25 mouse cellular contexts compared by ENCODE assay signal in the genomic region with DNA sequence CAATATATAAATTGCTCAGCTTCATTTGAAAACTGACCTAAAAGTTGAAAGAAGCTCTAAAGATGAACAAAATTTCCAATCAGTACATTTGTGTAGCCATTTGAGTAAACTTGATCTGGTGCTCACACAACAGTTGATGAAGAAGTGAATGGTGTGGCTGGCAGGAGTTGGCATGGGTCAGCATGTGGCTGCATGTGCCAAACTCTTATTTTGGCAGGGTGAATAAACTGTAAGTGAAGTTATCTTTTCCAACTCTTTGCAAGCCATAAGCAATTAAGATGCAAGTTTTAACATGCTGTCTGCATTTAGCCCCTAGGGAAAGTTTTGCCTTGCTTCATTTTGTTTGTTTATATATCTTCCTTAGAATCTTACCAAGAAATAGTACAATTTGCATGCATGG.
DNase-seq lines count a peak whose midpoint lies in the region; ATAC-seq and TF ChIP-seq lines count a peak whose summit lies in the region.
"Had no signal": no experiment of that assay in that cellular context is flagged by ENCODE, and none has a peak within 500 bp of the region (broad histone marks: within the 10 kb centered on the region; RNA-seq: fewer than 3 reads in every experiment).

No protein-coding gene starts in this region.

- no peaks in the 10 kb centered on the region for H3K4me1 ChIP-seq in embryonic facial prominence, embryonic 14.5 days (ENCODE audit: control insufficient read depth, insufficient read depth, low read length)
- no peaks in the 10 kb centered on the region for H3K4me1 ChIP-seq in embryonic facial prominence, embryonic 10.5 days
- peaks cover 9% of the 10 kb centered on the region; the same call in 1 of the 2 replicates for H3K4me1 ChIP-seq in lung, embryonic 14.5 days (ENCODE audit: insufficient read depth)
- H3K4me1 ChIP-seq in lung, postnatal 0 days (ENCODE audit: insufficient read depth, low read depth, low read length), result no peaks in the 10 kb centered on the region
- H3K4me1 ChIP-seq: embryonic facial prominence, embryonic 12.5 days; forebrain, embryonic 12.5 days; forebrain, embryonic 15.5 days; hindbrain, embryonic 12.5 days; hindbrain, embryonic 15.5 days had no signal

- no peaks in the 10 kb centered on the region for H3K9me3 ChIP-seq in embryonic facial prominence, embryonic 14.5 days (ENCODE audit: control insufficient read depth, low read length)
- no peaks in the 10 kb centered on the region for H3K9me3 ChIP-seq in embryonic facial prominence, embryonic 10.5 days
- H3K9me3 ChIP-seq in lung, embryonic 14.5 days (ENCODE audit: low read depth, low read length), result no peaks in the 10 kb centered on the region
- no peaks in the 10 kb centered on the region for H3K9me3 ChIP-seq in lung, postnatal 0 days (ENCODE audit: low read length)
- H3K9me3 ChIP-seq: embryonic facial prominence, embryonic 12.5 days; forebrain, embryonic 12.5 days; forebrain, embryonic 15.5 days; hindbrain, embryonic 12.5 days; hindbrain, embryonic 15.5 days had no signal

- no peak overlapping the region for H3K4me3 ChIP-seq in embryonic facial prominence, embryonic 14.5 days (ENCODE audit: low read depth, low read length)
- H3K4me3 ChIP-seq in embryonic facial prominence, embryonic 10.5 days, result no peak overlapping the region
- no peak overlapping the region for H3K4me3 ChIP-seq in lung, embryonic 14.5 days (ENCODE audit: low read depth, low read length)
- H3K4me3 ChIP-seq in lung, postnatal 0 days (ENCODE audit: low read depth, low read length), result no peak overlapping the region
- H3K4me3 ChIP-seq: embryonic facial prominence, embryonic 12.5 days; erythroblast, embryonic 14.5 days; forebrain, embryonic 12.5 days; forebrain, embryonic 15.5 days; hindbrain, embryonic 12.5 days; hindbrain, embryonic 15.5 days had no signal

- no peak for TF ChIP-seq EP300 in lung, postnatal 0 days (IDR thresholded peaks at IDR 0.05)

- H3K27me3 ChIP-seq in embryonic facial prominence, embryonic 14.5 days (replicated peaks; ENCODE audit: control insufficient read depth, insufficient read depth, low read length), result no peaks in the 10 kb centered on the region
- H3K27me3 ChIP-seq in embryonic facial prominence, embryonic 10.5 days (replicated peaks; ENCODE audit: low read depth, poor library complexity, severe bottlenecking), result no peaks in the 10 kb centered on the region
- no peaks in the 10 kb centered on the region for H3K27me3 ChIP-seq in lung, embryonic 14.5 days (ENCODE audit: insufficient read depth, low read length)
- no peaks in the 10 kb centered on the region for H3K27me3 ChIP-seq in lung, postnatal 0 days (replicated peaks; ENCODE audit: insufficient read depth, low read length)
- H3K27me3 ChIP-seq: CH12.LX; embryonic facial prominence, embryonic 12.5 days; forebrain, embryonic 12.5 days; forebrain, embryonic 15.5 days; hindbrain, embryonic 12.5 days; hindbrain, embryonic 15.5 days had no signal

- no peak for TF ChIP-seq CTCF in lung, embryonic 14.5 days (IDR thresholded peaks at IDR 0.05; ENCODE audit: low read depth)
- TF ChIP-seq CTCF in lung, postnatal 0 days (IDR thresholded peaks at IDR 0.05), result no peak

- no peak overlapping the region for H3K4me2 ChIP-seq in embryonic facial prominence, embryonic 14.5 days (ENCODE audit: low read depth, low read length)
- H3K4me2 ChIP-seq in lung, embryonic 14.5 days, result no peak overlapping the region
- H3K4me2 ChIP-seq in lung, postnatal 0 days (replicated peaks; ENCODE audit: low read depth, low read length), result no peak overlapping the region
- H3K4me2 ChIP-seq: embryonic facial prominence, embryonic 12.5 days; forebrain, embryonic 12.5 days; forebrain, embryonic 15.5 days; heart, embryonic 11.5 days; hindbrain, embryonic 12.5 days; hindbrain, embryonic 15.5 days had no signal

- no peak for ATAC-seq in embryonic facial prominence, embryonic 14.5 days (ENCODE audit: low read depth)
- ATAC-seq in lung, embryonic 14.5 days (ENCODE audit: insufficient read depth), result no peak
- ATAC-seq in lung, postnatal 0 days, result no peak
- ATAC-seq: forebrain, embryonic 15.5 days; inflammation-experienced regulatory T-cells, adult 6 months; intestine, embryonic 16.5 days had no signal

- no peaks in the 10 kb centered on the region for H3K36me3 ChIP-seq in embryonic facial prominence, embryonic 14.5 days (ENCODE audit: control insufficient read depth, insufficient read depth, low read length)
- H3K36me3 ChIP-seq in embryonic facial prominence, embryonic 10.5 days (replicated peaks), result no peaks in the 10 kb centered on the region
- no peaks in the 10 kb centered on the region for H3K36me3 ChIP-seq in lung, embryonic 14.5 days (ENCODE audit: insufficient read depth)
- no peaks in the 10 kb centered on the region for H3K36me3 ChIP-seq in lung, postnatal 0 days (ENCODE audit: insufficient read depth, low read length)
- H3K36me3 ChIP-seq: embryonic facial prominence, embryonic 12.5 days; forebrain, embryonic 12.5 days; forebrain, embryonic 15.5 days; G1E; hindbrain, embryonic 12.5 days; hindbrain, embryonic 15.5 days had no signal

- H3K9ac ChIP-seq in embryonic facial prominence, embryonic 14.5 days (ENCODE audit: low read depth, low read length), result no peak overlapping the region
- H3K9ac ChIP-seq in lung, embryonic 14.5 days, result no peak overlapping the region
- H3K9ac ChIP-seq in lung, postnatal 0 days (replicated peaks; ENCODE audit: low read depth), result no peak overlapping the region
- H3K9ac ChIP-seq: embryonic facial prominence, embryonic 12.5 days; forebrain, embryonic 12.5 days; forebrain, embryonic 15.5 days; hindbrain, embryonic 12.5 days; hindbrain, embryonic 15.5 days had no signal

- H3K27ac ChIP-seq in embryonic facial prominence, embryonic 14.5 days (replicated peaks; ENCODE audit: low read depth, low read length), result no peak overlapping the region
- no peak overlapping the region for H3K27ac ChIP-seq in embryonic facial prominence, embryonic 10.5 days (replicated peaks)
- H3K27ac ChIP-seq in lung, embryonic 14.5 days (ENCODE audit: low read depth), result no peak overlapping the region
- no peak overlapping the region for H3K27ac ChIP-seq in lung, postnatal 0 days (ENCODE audit: low read length)
- H3K27ac ChIP-seq: embryonic facial prominence, embryonic 12.5 days; forebrain, embryonic 12.5 days; forebrain, embryonic 15.5 days; hindbrain, embryonic 12.5 days; hindbrain, embryonic 15.5 days had no signal

- DNase-seq in embryonic facial prominence, embryonic 14.5 days (ENCODE audit: low spot score), result peak; percentile 73
- no peak for DNase-seq in embryonic facial prominence, embryonic 10.5 days (ENCODE audit: low spot score)
- DNase-seq in lung, embryonic 14.5 days, result peak; percentile 24
- DNase-seq in lung, postnatal 0 days (ENCODE audit: low spot score), result no peak
- peak; percentile 52 for DNase-seq in adipocyte (ENCODE audit: low spot score)
- DNase-seq in gastrocnemius, postnatal 25 days, result no peak
- DNase-seq: adrenal gland, adult 8-10 months; adrenal gland, postnatal 25 days; B cell, adult 2 months; cerebellum, adult 18-20 months; cerebellum, adult 9-10 months; cerebellum, postnatal 14 days; gastrocnemius, postnatal 10 days; heart, adult 11 months had no signal

Comparison
In these comparisons a context has a peak if more than half of its experiments do, and no peak if none do; other contexts are left out.
1. DNase-seq: peak in embryonic facial prominence, embryonic 14.5 days (single experiment), lung, embryonic 14.5 days (single experiment) and adipocyte (single experiment); none in embryonic facial prominence, embryonic 10.5 days (single experiment), lung, postnatal 0 days (single experiment) and gastrocnemius, postnatal 25 days (single experiment).